Mouse (Mus musculus): ENCODE measurements around the gene Znhit6.

Znhit6 gene

DNA sequence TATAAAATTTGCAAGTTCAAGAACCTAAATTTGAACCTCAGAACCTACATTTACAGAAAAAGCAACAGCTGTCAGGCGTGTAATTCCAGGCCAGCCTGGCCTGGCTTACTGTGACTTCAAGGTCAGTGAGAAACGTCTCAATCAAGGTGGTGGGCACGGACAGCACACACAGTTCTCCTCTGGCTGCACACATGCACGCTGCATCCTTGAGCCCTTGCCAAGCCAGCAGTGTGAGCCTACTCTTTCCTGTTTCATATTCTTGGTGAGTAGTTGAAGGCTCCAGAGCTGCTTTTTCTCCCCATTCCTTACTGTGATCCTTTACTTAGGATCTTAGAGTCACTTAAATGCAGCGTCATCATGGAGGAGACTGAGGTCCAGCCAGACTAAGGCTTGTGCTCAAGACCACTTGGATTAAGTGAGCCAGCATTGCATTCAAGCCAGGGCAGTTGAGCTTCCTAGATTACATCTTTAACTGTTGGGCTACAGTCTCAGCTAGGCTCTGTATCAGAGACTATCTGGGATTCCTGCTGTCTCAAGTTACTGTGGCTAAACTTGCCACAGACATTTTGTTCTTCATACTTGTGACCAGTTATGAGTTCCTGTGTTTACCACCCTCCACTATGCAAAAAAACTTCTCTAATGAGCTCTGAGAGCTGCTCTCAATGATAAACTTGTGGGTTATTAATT, 29.6 kb downstream of the Znhit6 start:
- peak; percentile 51 for DNase-seq (ENCODE audit: low spot score)

DNA sequence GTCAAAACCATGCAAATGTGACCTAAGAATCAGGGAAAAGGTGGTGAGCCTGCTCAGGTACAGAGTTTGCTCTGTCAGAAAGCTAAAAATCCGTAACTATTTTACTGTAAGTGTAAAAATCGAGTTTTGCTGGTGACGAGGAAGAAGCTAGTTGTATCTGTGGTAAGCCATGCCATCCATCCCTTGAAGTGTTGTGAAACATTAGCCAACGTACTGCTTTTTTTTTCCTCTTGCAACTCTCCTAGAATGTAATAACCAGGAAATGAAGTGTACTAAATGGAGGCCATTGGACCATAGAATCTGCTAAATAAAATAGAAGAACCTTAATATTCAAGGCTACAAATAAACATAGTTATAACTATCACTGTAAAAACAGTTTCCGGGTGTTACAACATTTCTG, 32.3 kb downstream of the Znhit6 start:
- DNase-seq (ENCODE audit: low spot score) = no peak

DNA sequence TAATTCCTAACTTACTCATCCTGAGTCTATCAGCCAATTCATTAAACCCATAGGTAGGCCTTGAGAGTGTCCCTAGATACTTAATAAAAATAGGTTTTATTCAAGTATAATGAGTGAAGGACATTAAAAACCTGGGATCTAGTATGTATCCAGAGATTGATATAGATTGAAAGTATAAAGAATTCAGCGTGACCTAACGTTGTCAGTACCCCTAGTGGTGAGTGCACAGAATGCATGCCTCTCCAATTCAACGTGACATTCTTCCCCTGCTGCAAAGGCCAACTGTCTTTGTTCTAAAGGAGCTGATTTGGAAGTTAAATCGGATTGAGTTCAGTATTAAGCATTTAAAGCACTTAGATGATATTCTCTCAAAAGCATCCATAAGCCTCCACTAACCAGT, 36.7 kb downstream of the Znhit6 start:
- DNase-seq (ENCODE audit: low spot score) = no peak

DNA sequence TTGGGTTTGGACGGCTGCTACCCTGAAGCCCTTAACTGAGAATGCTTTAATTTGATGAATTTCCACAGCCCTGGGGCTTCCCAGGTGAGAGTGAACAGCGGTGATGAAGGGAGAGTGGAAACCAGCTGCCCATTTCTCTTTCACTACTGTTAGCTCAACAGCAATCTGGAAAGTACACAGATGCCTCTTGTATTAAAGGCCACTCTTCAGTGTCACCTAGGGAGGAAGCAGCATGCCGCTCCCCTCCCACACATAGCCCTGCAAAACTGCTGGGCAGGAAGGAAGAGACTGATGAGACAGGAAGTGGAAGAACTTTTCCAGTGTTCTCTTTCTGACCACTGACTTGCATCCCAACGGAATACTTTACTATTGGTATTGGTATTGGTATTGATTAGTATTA, 37.2 kb downstream of the Znhit6 start:
- DNase-seq (ENCODE audit: low spot score) = no peak

DNA sequence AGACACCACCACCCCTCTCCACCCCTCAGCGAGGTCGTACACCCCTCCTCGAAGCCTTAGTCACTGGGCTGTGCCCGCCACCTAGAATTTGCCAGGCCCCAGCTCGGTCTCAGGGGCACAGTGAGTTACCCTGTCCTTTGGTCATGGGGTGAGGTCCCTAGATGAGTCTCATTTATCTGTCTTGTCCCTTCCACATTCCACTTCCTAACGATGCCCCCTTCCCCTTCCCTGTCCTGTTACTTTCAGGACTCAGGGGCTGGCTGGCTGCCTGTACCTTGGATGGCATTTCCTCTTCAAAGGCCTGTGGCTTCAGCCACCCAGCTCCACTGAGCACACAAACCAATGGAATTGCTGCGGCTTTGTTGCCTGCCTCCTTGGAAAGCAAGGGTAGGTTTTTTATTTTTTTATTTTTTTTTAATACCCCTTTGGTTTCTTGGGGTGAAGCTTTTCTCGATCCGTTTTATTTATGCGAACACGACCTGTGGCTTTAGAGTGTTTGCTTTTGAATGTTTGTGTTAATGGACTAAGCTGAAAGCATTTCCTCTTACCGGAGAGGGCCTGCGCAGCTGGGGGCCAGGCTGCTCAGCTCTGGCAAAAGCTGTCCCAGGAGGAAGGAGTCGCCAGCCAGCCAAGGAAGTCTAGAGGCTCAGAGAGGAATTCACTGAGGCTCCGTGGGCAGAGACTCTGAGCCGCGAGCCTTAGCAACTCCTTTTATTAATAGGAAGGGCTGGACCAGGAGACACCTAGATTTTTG, 38.5 kb downstream of the Znhit6 start:
- no peak for DNase-seq (ENCODE audit: low spot score)

DNA sequence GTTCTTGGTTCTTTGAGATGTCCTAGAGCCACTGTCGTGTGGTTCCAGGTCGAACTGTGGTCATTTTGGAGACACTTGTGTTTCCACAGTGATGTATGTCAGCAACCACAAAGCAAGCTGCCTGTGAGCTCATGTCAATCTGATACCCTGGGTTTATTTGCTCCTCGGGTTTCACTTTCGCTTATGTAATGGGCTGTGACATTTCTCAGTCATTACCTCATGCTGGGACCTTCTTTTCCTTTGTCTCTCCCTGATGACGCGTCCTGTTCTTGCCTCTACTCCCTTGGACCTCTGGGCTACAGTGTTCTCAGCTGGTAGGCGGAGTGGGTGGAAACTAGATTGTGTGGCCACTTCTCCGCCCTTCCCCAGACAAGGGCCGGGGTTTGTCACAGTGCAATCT, 42.3 kb downstream of the Znhit6 start:
- DNase-seq (ENCODE audit: low spot score) = no peak

DNA sequence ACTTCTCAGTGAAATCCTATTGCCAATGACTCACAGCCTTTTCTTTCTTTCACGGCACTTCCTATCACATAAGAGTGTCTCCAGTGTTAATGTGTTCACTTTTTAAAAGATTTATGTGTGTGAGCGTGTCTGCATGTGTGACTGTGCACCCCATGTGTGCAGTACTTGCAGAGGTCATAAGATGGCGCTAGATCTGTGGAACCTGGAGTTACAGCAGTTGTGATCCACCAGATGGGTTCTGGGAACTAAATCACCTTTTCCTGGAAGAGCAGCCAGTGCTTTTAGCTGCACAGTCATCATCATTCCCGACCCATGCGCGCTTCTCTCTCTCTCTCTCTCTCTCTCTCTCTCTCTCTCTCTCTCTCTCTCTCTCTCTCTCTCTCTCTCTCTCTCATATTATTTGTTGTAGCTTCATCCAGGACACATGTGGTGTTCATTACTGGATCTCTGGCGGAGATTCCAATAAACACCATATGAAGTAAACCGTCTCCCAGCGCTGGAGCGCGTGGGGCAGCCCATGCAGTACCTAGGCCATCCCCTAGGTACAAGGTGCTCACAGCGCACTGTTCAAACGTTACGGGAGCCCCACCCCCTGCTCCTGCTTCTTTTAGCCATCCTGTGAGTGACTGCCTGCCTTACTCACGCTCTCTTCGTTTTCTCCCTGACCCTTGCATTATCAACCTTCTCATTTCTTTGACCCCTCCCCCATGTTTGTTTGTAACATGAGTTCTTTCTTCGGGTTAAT, 43.8 kb downstream of the Znhit6 start:
- no peak for DNase-seq (ENCODE audit: low spot score)

DNA sequence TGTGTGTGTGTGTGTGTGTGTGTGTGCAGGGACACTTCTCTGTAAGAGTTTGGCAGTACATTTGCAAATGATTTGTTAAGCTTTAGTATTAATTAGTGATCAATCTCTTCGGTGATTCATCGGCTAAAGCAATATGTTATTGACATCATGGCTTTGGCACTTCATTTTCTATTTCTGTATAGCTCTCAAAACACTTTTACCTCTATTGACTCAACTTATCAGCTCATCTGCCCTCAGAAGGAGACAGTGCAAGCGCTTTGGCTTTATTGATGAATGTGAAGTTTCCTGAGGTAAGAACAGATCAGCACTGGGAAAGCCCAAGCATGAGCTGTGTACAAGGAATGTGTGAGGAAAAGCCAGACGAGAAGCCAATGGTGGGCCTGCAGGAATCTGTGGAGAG, 45.2 kb downstream of the Znhit6 start:
- no peak for DNase-seq (ENCODE audit: low spot score)

DNA sequence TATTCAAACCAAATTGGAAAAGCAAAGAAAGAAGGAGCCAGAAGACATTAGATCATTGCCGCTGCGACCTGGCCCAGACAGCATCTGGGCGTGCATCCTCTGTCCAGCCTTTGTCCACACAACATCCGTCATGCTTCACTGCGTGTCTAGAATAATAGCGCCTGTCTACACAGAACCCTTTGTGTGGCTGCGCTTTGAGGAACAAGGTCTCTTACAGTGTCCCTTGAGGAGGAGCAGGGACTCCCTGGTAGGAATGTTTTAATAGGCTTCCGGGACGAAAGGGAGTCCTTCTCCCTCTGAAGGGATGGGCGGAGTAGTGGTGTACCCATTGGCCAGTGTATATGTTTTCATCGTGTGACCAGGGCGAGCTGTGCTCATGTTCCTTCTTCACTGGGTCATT, 47.0 kb downstream of the Znhit6 start:
- DNase-seq (ENCODE audit: low spot score) = no peak

DNA sequence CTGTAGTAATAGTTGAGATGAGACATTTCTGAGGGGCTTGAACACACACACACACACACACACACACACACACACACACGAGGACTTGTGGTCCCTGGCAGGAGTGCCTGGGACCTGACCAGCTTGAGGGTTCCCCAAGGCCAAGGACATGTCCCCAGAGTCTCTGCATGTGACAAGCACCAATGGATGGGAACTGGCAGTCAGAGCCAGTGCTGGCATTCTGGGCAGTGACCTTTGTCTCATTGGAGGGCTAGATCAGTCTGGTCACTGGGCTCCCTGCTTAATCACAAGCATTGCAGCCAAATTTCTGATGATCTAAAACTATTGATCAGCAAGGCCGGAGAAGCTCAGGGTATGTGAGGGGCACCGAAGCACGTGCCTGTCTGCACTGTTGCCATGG, 48.8 kb downstream of the Znhit6 start:
- DNase-seq (ENCODE audit: low spot score) = no peak

DNA sequence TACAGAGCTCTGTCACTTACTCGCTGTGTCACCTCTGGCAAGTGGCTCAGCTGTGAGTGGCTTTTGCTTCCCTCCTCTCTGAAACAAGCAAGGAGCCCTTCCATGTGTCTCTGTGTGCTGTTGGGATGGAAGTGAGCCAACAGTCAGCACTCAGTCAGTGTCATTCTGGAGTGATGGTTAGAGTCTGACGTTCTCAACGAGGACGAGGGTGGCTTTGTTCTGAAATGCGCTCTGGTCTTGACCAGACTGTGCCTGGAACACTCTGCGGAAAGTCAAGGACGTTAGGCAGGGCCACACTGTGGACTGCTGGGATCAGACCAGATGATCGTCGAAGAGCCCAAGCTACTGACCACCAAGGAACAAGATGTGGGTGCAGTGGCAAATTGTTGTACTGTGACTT, 49.5 kb downstream of the Znhit6 start:
- no peak for DNase-seq (ENCODE audit: low spot score)

DNA sequence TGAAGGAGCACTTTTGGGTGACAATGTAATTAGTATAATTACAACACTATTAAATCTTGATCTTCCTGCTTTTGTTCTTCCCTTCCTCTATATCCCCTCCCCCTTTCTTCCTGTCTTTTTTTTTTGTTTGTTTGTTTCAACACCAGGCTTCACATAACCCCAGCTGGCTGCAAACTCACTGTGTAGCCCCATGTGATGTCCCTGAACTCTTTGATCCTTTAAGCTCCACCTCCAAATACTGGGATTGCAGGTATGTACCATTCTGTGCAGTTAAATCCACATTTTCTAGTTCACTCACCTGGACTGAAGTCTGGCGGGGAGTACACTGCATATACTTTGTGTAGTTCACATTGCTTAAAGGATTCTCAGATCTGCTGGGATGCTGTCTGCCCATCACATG, 50.1 kb downstream of the Znhit6 start:
- no peak for DNase-seq (ENCODE audit: low spot score)

DNA sequence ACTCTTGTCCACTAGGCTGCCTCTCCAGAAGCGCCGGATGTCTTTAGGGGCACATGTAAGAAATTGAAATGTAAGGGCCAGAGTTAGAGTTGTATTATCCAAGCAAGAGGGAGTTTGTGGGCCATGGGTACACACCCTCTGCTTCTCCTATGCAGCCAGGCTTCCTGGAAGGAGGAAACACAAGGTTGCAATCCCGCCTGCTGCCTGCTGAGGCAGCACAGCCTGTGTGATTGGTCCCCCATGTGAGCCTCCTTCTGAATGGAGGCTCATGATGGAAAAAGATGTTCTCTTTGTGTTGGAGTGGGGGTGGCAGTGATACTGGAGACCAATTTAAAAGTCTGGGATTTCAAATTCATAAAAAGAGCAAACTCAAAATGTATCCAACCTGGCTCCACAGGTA, 51.8 kb downstream of the Znhit6 start:
- no peak for DNase-seq (ENCODE audit: low spot score)

DNA sequence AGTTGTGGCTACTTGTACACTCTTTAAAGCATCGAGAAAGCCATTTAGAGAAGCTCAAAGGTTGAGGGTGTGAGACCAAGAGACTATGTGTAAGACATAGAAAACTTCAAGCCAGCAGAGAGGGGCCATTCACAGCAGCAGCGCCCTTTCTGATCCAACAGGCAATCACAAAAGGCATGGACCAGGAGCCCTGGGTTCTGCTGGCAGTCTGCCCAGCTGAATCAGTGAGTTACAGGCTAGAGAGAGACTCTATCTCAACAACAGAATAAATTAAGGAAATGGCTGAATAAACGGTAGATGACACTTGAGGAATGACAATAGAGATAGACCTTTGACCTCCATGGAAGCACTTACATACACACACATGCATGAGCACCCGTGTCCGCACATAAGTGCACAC, 52.6 kb downstream of the Znhit6 start:
- DNase-seq (ENCODE audit: low spot score) = no peak

DNA sequence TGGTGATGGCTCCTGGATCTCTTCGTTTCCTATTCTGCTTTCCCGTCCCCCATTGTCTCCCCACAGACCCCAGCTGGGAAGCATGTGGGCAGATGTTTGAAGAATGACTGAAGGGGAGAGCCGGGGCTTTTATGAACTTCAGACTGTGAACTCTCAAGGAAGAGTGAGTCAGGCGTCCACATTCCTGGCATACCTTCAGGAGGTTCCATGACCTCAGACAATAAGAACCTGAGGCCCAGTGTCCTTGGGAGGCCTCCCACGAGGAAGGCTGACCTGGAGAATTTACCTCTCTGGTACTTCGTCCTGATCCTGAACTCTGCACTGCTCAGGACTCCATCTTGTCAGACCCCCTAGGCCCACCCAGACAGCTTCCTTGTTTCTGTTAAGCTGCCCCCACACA, 56.9 kb downstream of the Znhit6 start:
- DNase-seq (ENCODE audit: low spot score) = no peak

DNA sequence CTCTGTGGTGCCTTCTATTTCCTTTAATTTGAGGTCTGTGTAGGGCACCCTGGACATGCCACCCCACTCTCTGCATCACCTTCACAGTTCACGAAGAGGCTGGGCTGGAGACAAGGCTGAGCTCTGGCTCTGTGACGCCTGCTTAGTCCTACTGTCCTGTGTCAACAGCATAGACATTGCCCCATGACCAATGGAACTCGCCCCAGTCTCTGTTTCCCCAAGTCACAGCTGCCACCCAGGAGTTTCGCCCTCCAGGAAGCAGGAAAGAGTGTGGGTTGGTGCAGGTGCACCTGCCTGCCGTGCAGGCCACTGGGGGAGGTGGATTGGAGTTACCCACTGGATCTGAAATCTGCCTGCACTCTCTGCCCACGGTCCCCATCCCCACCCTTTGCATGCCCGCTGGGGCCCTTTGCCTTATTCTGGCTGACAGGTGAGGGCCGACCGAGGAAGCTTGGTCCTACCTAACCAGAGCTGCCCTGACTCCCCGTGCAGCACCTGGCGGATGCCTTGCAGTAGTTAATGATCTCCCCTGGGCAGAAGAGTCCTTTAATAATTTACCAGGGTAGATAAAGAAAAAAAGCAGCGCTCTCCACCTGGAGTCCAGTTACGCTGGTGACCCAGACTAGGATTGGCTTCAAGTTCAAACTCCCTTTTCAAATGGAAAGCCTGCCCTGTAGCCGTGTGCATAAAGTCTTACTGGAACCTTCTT, 58.2 kb downstream of the Znhit6 start:
- DNase-seq (ENCODE audit: low spot score) = no peak

DNA sequence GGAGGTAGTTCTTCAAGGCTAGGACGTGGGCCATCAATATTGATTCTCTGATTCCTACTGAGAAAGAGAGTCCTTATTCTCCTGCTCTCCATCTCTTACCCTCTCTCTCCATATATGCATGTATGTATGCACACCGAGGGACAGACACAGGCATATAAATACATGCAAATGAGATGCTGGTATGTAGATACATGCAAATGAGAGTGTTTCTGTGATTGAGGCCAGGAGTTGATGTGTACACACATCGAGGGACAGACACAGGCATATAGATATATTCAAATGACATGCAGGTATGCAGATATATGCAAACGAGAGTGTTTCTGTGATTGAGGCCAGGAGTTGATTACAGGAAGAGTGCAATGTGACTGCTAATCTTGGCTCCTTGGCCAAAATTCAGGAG, 64.2 kb downstream of the Znhit6 start:
- no peak for DNase-seq (ENCODE audit: low spot score)

DNA sequence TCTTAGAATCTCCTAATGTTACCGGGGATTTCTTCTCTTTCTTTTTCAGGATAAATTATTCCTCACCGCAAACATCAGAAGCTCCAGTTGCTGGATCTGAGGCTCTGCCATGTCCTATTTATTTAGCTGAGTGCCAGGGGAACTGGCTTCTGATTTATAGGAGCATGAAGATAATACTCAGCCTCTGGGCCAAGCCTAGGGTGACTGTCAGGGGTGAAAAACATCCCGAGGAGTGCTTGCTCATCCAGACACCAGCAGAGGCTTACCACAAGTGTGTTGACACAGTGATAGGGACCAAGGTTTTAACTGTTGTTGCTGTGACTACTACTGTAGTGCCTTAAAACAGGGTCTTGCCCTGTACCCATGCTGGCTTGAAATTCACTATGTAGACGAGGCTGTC, 64.6 kb downstream of the Znhit6 start:
- DNase-seq (ENCODE audit: low spot score) = no peak

DNA sequence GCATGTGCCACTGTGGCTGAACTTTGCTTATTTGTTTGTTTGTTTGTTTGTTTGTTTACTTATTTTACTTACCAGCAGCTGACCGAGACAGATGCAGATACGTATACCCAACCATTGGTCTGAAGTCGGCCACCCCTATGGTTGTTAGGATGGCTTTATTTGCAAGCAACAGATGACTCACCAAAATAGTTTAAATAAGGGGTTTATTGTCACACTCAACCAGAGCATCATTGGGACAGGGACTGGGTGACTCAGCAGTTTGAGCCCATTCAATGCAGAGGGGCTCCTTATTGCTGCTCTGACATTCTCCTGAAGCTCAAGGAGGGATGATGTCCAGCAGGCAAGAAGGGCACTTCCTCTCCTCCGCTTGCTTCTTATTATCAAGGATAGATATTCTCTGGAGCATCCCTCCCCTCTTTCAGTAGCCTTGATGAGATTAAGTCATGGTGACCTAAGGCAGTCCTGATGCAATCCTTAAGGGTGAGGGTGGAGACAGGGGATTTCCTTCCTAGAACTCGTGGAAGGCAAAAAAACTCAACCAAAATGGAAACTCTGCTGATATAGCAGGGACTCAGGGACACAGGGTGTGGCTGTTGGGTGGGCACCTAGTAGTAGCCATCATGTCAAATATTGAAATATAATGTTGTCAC, 65.2 kb downstream of the Znhit6 start:
- DNase-seq (ENCODE audit: low spot score) = no peak

DNA sequence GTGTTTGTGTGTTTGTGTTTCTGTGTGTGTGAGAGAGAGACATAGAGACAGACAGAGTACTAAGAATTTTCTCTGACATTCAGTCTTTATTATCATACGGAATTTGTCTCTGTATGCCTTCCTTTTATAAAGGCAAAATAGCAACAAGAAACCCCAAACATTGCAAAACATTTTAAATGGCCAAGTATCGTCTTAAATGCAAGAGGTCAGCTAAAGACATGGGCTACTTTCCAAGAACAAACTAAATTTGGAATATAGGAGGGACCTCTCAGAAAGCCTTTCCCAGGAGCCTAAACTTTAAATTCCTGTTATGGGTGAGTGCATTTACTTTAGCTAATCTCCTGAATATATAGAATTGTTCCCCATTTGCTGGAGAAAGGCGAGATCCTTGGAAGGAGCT, 65.9 kb downstream of the Znhit6 start:
- DNase-seq (ENCODE audit: low spot score) = no peak

DNA sequence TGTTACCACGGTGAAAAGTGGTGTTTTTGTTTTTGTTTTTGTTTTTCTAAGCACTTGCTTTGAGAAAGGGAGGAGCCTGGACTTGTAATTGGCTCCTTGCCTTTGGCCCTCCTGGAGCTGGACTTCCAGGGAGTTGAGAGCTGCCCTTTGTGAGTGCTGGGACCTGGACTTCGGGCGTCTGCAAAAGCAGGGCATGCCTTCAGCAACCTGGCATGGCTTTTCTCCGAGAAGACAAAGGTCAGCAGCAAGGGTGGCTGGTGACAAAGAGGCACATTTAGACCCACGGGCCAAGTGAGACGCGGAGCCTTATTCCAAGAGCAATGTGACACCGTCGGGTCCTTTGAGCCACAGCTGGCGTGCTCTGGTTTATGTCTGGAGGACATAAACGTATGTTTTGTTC, 66.9 kb downstream of the Znhit6 start:
- no peak for DNase-seq (ENCODE audit: low spot score)

DNA sequence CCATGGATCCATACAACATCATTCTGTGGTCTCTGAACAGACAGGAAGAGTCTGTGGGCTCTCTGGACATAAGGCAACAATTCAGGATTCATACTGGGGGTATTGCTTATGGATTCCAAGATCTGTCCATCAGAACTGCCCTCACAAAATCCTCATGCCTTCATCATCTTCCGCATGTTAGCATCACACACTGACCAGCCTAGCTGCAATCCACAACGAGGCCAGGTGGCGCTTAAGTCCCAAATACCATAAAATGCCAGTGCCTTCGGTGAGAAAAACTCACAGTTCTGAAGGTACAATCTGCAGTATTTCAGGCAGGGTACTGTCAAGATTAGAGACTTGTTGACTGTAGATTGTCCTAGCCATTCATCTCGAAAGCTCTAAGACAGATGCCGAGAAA, 69.5 kb downstream of the Znhit6 start:
- no peak for DNase-seq (ENCODE audit: low spot score)

All from testis, postnatal 14 days (tissue).